Mouse (Mus musculus): ENCODE results near the gene Gm10153. TPM values are rescaled to one million over a fixed set of nuclear protein-coding genes. Genes with fewer than 3 reads are reported as not detected.
A peak's percentile ranks its signal among the peaks of the same experiment; 100 is the strongest.
"Not testable (repeated sequence)": the region's sequence is repeated elsewhere in the genome, so short reads cannot be mapped to it uniquely, and the experiment has no call there.

The Gm10153 gene
- polyA plus RNA-seq, 1 experiment from 2014 or later: not detected

DNA sequence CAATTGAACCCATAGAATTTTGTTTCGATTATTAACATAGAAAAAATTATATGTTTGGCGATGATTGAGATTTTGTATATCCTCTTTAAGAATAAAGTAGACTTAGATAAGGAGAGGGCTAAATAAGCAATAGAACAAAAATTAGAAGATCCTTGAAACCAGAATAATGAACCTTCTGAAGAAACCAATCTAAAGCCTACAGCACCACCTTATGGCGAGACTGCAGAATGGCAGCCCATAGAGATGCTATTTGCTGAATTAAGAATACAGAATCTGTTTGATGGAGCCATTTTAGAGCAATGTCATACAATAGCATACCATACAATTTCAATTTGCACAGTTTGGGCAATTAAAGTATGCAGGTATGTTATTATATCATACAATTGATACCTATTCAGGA lies 20.4 kb downstream of the Gm10153 start:
- H3K9me3 ChIP-seq (replicated peaks): no peaks in the 10 kb centered on the region
- H3K27me3 ChIP-seq (ENCODE audit: low read depth, poor library complexity, severe bottlenecking): no peaks in the 10 kb centered on the region
- DNase-seq (ENCODE audit: low spot score): no peak
- no peaks in the 10 kb centered on the region for H3K36me3 ChIP-seq
- H3K27ac ChIP-seq: no peak overlapping the region
- no peaks in the 10 kb centered on the region for H3K4me1 ChIP-seq
- H3K4me3 ChIP-seq: no peak overlapping the region
- WGBS: 50% methylated on average over 3 of the region's 3 CpGs

DNA sequence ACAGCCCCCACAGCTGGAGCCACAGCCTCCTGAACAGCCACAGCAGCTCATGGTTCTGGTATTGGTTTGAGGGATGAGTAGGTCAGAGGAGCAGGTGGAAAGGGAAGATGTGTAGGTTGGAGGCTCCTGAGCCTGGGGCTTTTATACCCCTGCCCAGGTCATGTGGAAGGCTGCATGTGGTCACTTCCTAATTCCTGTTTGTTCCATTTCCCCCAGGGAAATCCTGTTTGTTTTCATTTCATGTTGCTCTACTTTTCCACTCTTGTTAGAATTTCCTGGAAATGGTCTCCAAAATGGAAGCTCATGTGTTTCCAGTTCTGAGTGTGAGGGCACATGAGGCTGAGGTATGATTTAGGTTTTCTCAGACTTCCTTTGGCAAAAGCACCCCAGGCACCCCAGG lies 24.6 kb downstream of the Gm10153 start, which contains the start of gene Gm4553:
Gene Gm4553, minus strand, starts transcription at position 101 of the 400 bp plus-strand sequence.
- not testable (repeated sequence) for H3K4me1 ChIP-seq; H3K4me3 ChIP-seq; H3K27me3 ChIP-seq (ENCODE audit: low read depth, poor library complexity, severe bottlenecking); H3K27ac ChIP-seq; H3K36me3 ChIP-seq; DNase-seq (ENCODE audit: low spot score); H3K9me3 ChIP-seq (replicated peaks)

DNA sequence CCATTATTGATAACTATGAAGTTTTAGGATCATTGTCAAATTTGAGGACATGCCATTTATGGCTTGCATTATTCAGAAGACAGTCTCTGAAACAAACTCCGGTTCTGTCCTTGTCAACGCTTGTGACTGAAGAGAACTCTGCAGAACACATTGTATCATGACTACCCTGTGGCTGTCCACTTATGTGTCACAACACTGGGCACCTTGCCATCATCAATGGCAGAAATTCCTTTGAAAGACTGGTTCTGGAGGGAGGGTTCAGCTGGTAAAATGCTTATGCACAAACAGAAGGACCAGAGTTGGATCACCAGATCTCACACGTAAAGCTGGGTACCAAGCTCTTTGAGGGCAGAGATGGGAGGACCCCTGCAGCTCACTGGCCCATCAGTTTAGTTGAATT lies 30.8 kb downstream of the Gm10153 start:
- 93% methylated on average over 3 of the region's 3 CpGs for WGBS
- Histone ChIP-seq H3K4me1 (no peaks in the 10 kb centered on the region; the same call in 1 of the 2 replicates), H3K36me3 (no peaks in the 10 kb centered on the region), H3K4me3 (no peak overlapping the region), H3K9me3 (replicated peaks) (no peaks in the 10 kb centered on the region), H3K27me3 (ENCODE audit: low read depth, poor library complexity, severe bottlenecking) (no peaks in the 10 kb centered on the region), H3K27ac (no peak overlapping the region)
- DNase-seq (ENCODE audit: low spot score): no peak

DNA sequence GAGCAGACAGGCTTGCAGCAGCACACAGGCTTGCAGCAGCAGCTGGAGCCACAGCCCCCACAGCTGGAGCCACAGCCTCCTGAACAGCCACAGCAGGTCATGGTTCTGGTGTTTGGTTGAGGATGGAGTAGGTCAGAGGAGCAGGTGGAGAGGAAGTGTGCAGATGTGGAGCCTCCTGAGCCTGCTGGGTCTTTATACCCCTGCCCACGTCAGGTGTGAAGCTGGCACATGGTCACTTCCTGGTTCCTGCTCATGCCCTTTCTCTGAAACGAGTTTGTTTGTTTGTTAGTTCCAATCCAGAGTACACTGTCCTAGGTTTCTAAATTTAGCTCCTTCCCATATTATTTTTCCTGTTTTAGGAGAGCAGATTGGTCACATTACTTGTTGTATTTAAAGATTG lies 33.2 kb downstream of the Gm10153 start, which contains the start of gene Gm29735:
Gene Gm29735, minus strand, starts transcription at position 101 of the 400 bp plus-strand sequence.
- H3K9me3 ChIP-seq (replicated peaks); H3K27me3 ChIP-seq (ENCODE audit: low read depth, poor library complexity, severe bottlenecking); DNase-seq (ENCODE audit: low spot score); H3K4me1 ChIP-seq; H3K27ac ChIP-seq; H3K36me3 ChIP-seq; H3K4me3 ChIP-seq: not testable (repeated sequence)
- WGBS: 57% methylated on average over 2 of the region's 2 CpGs

DNA sequence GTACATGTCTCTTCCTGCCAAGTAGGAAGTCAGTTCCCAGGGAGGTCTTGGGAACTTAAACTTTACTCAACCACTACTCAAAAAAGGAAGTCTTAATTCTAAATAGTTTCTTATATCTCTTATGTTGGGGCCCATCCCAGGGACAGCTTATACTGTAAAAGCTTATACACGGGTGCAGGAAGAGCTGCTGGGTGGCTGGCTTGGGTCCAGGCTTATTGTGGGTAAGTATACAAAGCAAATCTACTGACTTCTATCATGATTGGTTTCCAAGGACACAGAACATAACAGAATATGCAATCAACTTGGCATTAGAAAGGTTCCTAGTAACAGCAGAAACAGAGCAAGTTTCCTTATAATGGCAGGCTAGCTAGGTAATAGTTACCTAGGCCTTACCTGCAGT lies 34.9 kb downstream of the Gm10153 start:
- no peak overlapping the region for H3K4me3 ChIP-seq
- H3K27ac ChIP-seq: no peak overlapping the region
- 80% methylated on average over 1 of the region's 1 CpGs for WGBS
- no peaks in the 10 kb centered on the region for H3K36me3 ChIP-seq
- no peaks in the 10 kb centered on the region; the same call in 1 of the 2 replicates for H3K4me1 ChIP-seq
- no peak for DNase-seq (ENCODE audit: low spot score)
- H3K27me3 ChIP-seq (ENCODE audit: low read depth, poor library complexity, severe bottlenecking): no peaks in the 10 kb centered on the region
- H3K9me3 ChIP-seq (replicated peaks): no peaks in the 10 kb centered on the region

DNA sequence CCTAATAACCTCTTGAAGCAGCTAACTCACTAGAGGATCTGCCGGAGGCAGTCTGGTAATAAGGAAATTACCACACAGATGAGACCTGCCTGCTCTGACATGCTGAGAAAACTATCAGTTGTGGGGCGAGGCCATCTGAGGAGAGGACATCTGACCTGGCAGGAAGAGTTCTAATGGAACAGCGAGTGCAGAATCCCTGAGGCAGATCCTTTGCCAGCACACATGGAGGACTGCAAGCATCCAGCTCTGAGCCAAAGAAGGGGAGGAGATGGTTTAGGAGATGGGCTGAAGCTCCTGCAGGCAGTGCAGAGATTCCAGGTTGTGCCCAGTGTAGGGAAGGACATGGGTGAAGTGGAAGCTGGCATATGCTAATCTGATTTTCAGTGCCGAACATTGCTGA lies 38.0 kb downstream of the Gm10153 start:
- 71% methylated on average over 4 of the region's 4 CpGs for WGBS
- Histone ChIP-seq H3K4me3 (no peak overlapping the region), H3K27me3 (ENCODE audit: low read depth, poor library complexity, severe bottlenecking) (no peaks in the 10 kb centered on the region), H3K9me3 (replicated peaks) (no peaks in the 10 kb centered on the region), H3K36me3 (no peaks in the 10 kb centered on the region), H3K4me1 (no peaks in the 10 kb centered on the region; the same call in 1 of the 2 replicates), H3K27ac (no peak overlapping the region)
- no peak for DNase-seq (ENCODE audit: low spot score)

DNA sequence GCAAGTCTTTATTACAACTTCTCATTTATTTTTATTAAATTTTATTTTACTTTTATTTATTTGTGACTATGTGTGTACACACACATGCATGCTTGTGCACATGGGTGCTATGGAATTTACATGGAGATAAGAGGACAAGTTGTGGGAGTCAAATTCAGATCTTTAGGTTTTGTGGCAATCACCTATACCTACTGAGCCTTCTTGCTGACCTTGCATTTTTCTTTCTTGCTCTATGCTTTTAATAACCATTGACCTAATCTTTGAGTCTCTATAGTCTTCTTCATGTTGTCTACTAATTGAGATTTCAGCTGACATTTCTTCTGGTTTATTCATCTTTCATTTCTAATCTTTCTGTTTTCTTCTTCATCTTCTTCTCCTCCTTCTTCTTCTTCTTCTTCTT lies 41.6 kb downstream of the Gm10153 start:
- H3K4me3 ChIP-seq: no peak overlapping the region

DNA sequence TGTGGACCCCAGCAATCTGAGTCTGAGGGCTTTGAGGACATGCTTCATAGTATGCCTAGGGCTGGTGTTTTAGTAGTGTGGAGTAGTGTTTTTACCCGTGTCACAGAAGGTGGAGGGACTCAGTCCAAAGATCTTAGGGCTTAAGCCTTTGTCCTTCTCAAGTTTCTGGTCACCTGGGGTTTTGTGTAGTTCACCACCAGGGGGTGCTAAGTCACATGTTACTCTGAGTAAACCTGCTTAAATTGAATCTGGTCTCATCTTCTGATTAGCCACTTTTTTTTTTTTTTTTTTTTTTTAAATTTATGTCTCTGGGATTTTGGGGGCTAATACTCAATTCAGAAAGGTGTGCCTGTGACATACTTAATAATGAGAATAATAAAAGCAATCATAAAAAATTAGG lies 44.2 kb downstream of the Gm10153 start:
- Histone ChIP-seq H3K36me3 (no peaks in the 10 kb centered on the region), H3K9me3 (replicated peaks) (no peaks in the 10 kb centered on the region), H3K4me1 (peaks cover 10% of the 10 kb centered on the region; the same call in 1 of the 2 replicates), H3K27me3 (ENCODE audit: low read depth, poor library complexity, severe bottlenecking) (peaks cover 11% of the 10 kb centered on the region; the same call in 1 of the 2 replicates), H3K4me3 (no peak overlapping the region), H3K27ac (no peak overlapping the region)
- 12% methylated on average over 1 of the region's 1 CpGs for WGBS
- peak; percentile 55 for DNase-seq (ENCODE audit: low spot score)

More for the DNA sequence above, 41.6 kb downstream of the Gm10153 start:
- Histone ChIP-seq H3K36me3 (no peaks in the 10 kb centered on the region), H3K4me1 (peaks cover 7% of the 10 kb centered on the region; the same call in 1 of the 2 replicates), H3K27ac (no peak overlapping the region), H3K27me3 (ENCODE audit: low read depth, poor library complexity, severe bottlenecking) (peaks cover 11% of the 10 kb centered on the region; the same call in 1 of the 2 replicates), H3K9me3 (replicated peaks) (no peaks in the 10 kb centered on the region)
- DNase-seq (ENCODE audit: low spot score): no peak

DNA sequence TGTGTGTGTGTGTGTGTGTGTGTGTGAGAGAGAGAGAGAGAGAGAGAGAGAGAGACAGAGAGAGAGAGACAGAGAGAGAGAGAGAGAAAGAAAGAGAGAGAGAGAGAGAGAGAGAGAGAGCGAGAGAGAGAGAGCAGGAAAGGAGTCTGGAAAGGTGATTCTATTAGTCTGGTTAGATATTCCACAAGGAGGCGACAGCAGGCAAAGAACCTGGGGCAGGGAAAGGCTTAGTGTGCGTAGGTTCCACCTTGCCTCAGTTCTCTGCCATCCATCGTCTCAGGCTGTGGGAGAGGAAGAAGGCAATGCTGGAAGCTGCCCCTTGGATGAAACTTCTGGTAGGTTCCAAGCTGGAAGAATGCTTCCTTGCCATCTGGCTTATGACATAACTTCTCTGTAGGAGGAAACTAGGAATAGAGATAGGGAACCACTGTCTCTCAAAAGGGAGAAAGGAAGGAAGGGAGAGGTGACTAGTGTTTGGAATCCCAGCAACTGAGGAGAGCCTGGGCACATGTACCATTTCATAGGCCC lies 44.7 kb downstream of the Gm10153 start:
- DNase-seq (ENCODE audit: low spot score): no peak
- H3K27me3 ChIP-seq (ENCODE audit: low read depth, poor library complexity, severe bottlenecking): peaks cover 11% of the 10 kb centered on the region; the same call in 1 of the 2 replicates
- 48% methylated on average over 4 of the region's 4 CpGs for WGBS
- H3K9me3 ChIP-seq (replicated peaks): no peaks in the 10 kb centered on the region
- H3K27ac ChIP-seq: no peak overlapping the region
- no peak overlapping the region for H3K4me3 ChIP-seq
- peaks cover 10% of the 10 kb centered on the region; the same call in 1 of the 2 replicates for H3K4me1 ChIP-seq
- no peaks in the 10 kb centered on the region for H3K36me3 ChIP-seq

DNA sequence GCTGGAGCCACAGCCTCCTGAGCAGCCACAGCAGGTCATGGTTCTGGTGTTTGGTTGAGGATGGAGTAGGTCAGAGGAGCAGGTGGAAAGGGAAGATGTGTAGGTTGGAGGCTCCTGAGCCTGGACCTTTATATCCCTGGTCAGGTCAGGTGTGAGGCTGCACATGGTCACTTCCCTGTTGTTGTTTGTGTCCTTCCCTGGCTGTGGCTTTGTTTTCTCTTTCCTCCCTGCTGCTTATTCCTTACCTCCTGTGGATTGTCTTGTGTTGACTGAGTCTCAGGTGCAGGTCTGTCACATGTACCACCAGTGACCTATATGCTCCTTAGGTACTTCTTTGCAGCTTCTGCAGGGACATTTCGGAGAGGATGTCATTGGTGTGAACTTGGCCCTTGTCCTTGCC lies 45.7 kb downstream of the Gm10153 start, which contains the start of gene Gm45337:
Gene Gm45337, minus strand, starts transcription at position 101 of the 400 bp plus-strand sequence.
- H3K27ac ChIP-seq: no peak within 1 kb of the TSS
- 80% methylated on average over 1 of the region's 1 CpGs for WGBS
- peaks cover 11% of the 10 kb centered on the region; the same call in 1 of the 2 replicates for H3K27me3 ChIP-seq (ENCODE audit: low read depth, poor library complexity, severe bottlenecking)
- peaks cover 10% of the 10 kb centered on the region; the same call in 1 of the 2 replicates for H3K4me1 ChIP-seq
- no peaks in the 10 kb centered on the region for H3K9me3 ChIP-seq (replicated peaks)
- no peaks in the 10 kb centered on the region for H3K36me3 ChIP-seq
- DNase-seq (ENCODE audit: low spot score): no peak
- H3K4me3 ChIP-seq: no peak within 1 kb of the TSS

DNA sequence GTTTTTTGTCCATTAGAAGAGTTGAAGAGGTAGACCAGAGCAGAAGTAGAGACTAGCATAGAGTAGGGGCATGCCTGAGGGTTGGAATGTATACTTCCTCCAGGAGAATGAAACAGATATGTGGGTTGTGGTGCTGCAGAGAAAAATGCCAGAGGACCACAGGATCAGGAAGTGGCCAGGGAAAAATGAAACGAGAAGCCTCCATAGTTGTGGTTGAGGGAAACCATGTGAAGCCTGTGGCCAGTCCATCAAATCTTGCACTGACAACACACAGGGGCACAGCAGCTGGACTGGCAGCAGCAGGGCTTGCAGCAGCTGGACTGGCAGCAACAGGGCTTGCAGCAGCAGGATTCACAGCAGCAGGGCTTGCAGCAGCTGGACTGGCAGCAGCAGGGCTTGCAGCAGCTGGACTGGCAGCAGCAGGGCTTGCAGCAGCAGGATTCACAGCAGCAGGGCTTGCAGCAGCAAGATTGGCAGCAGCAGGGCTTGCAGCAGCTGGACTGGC lies 46.6 kb downstream of the Gm10153 start:
- H3K4me3 ChIP-seq; H3K4me1 ChIP-seq; H3K36me3 ChIP-seq; DNase-seq (ENCODE audit: low spot score); H3K27ac ChIP-seq; H3K9me3 ChIP-seq (replicated peaks): not testable (repeated sequence)
- 55% methylated on average over 1 of the region's 1 CpGs for WGBS
- peaks cover 11% of the 10 kb centered on the region; the same call in 1 of the 2 replicates for H3K27me3 ChIP-seq (ENCODE audit: low read depth, poor library complexity, severe bottlenecking)

DNA sequence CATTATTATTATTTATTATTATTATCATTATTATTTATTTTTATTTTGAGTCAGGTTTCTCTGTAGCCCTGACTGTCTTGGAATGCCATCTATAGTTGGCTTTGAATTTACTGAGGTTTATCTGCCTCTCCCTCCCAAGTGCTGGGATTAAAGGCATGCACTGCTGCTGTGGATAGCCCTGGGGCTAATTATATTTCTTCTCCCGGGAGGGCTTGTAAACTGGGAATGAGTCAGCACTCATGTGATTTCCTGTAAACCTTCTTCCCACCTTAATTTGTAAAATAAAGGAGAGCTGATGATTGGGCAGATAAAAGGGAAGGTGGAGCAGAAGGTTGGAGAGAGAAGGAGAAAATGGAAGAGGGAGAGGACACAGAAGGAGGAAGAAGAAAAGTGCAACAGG lies 49.5 kb downstream of the Gm10153 start:
- no peak for DNase-seq (ENCODE audit: low spot score)
- peaks cover 11% of the 10 kb centered on the region; the same call in 1 of the 2 replicates for H3K27me3 ChIP-seq (ENCODE audit: low read depth, poor library complexity, severe bottlenecking)
- H3K9me3 ChIP-seq (replicated peaks): no peaks in the 10 kb centered on the region
- no peak overlapping the region for H3K4me3 ChIP-seq
- H3K36me3 ChIP-seq: no peaks in the 10 kb centered on the region
- peaks cover 10% of the 10 kb centered on the region; the same call in 1 of the 2 replicates for H3K4me1 ChIP-seq
- H3K27ac ChIP-seq: no peak overlapping the region
- WGBS: 8% methylated on average over 1 of the region's 1 CpGs
